Mouse (Mus musculus) retina, postnatal 1 day (tissue): ENCODE data around the gene Gins3.
"Not testable (repeated sequence)": the region's sequence is repeated elsewhere in the genome, so short reads cannot be mapped to it uniquely, and the experiment has no call there.

Experiments used
- DNase-seq: peaks from one replicate; pipeline ENCODE4 v3.0.0-alpha.2; 2012

The Gins3 gene

GRCm38 (mm10) chr8:95633262-95634062 is at the start of gene Gins3:
Gene Gins3, plus strand, starts transcription at chr8:95633453.
- DNase-seq, result peak; percentile 97

GRCm38 (mm10) chr8:95587339-95587738 is 45.9 kb upstream of the Gins3 start:
- no peak for DNase-seq

- DNase-seq, result no peak
Observed at GRCm38 (mm10) chr8:95589282-95589681, 44.0 kb upstream of the Gins3 start.

- DNase-seq, result no peak
Observed at GRCm38 (mm10) chr8:95590539-95590938, 42.7 kb upstream of the Gins3 start.

GRCm38 (mm10) chr8:95592131-95592780 is 41.0 kb upstream of the Gins3 start:
- DNase-seq, result no peak

- no peak for DNase-seq
Observed at GRCm38 (mm10) chr8:95593439-95594393, 39.5 kb upstream of the Gins3 start.

- no peak for DNase-seq
Observed at GRCm38 (mm10) chr8:95595131-95595530, 38.1 kb upstream of the Gins3 start.

GRCm38 (mm10) chr8:95596841-95597241 is 36.4 kb upstream of the Gins3 start:
- no peak for DNase-seq

- DNase-seq, result peak; percentile 84
Observed at GRCm38 (mm10) chr8:95599861-95600260, 33.4 kb upstream of the Gins3 start.

GRCm38 (mm10) chr8:95601306-95601705 is 31.9 kb upstream of the Gins3 start:
- DNase-seq, result no peak

- DNase-seq, result no peak
Observed at GRCm38 (mm10) chr8:95602168-95602567, 31.1 kb upstream of the Gins3 start.

GRCm38 (mm10) chr8:95606509-95606908 is 26.7 kb upstream of the Gins3 start:
- not testable (repeated sequence) for DNase-seq

- no peak for DNase-seq
Observed at GRCm38 (mm10) chr8:95607210-95607609, 26.0 kb upstream of the Gins3 start.

GRCm38 (mm10) chr8:95609406-95609805 is 23.8 kb upstream of the Gins3 start:
- DNase-seq, result no peak

GRCm38 (mm10) chr8:95610749-95611148 is 22.5 kb upstream of the Gins3 start:
- no peak for DNase-seq

GRCm38 (mm10) chr8:95611769-95612168 is 21.5 kb upstream of the Gins3 start:
- no peak for DNase-seq

GRCm38 (mm10) chr8:95616383-95616782 is 16.9 kb upstream of the Gins3 start:
- no peak for DNase-seq

- no peak for DNase-seq
Observed at GRCm38 (mm10) chr8:95620046-95620445, 13.2 kb upstream of the Gins3 start.

GRCm38 (mm10) chr8:95624833-95625232 is 8.4 kb upstream of the Gins3 start:
- no peak for DNase-seq

GRCm38 (mm10) chr8:95632840-95633239 is 413 bp upstream of the Gins3 start:
- no peak for DNase-seq

GRCm38 (mm10) chr8:95634063-95634340 is 749 bp downstream of the Gins3 start:
- DNase-seq, result no peak

GRCm38 (mm10) chr8:95644942-95645341 is 11.7 kb downstream of the Gins3 start:
- DNase-seq, result no peak

GRCm38 (mm10) chr8:95648251-95648650 is 15.0 kb downstream of the Gins3 start:
- no peak for DNase-seq
